Mouse (Mus musculus) heart, adult 2 months (tissue): Measurements from ENCODE around the gene Patj.

ENCODE experiments used
- EP300 ChIP-seq: fragments of 200-500 bp; IDR thresholded peaks from 2 replicates; pipeline ENCODE4 v1.6.1; 2011; ENCODE audit warnings: low read depth, low read length, control low read depth; ENCODE audit not compliant: insufficient read depth
- POLR2A ChIP-seq: fragments of 200-500 bp; IDR thresholded peaks from 2 replicates; pipeline ENCODE4 v1.6.1; 2011; ENCODE audit warnings: mild to moderate bottlenecking, low read depth, low read length, control low read depth; ENCODE audit not compliant: insufficient read depth

- TF ChIP-seq POLR2A (no peak), EP300 (no peak)
Measured at GRCm38 (mm10) chr4:98666451-98666850, 270.9 kb downstream of the Patj start.
